Mouse (Mus musculus) brain, embryonic 14.5 days (tissue): ENCODE results near the gene Vipr1. TPM values are rescaled to one million over a fixed set of nuclear protein-coding genes. Genes with fewer than 3 reads are reported as not detected.

Experiments used
- DNase-seq: peaks from one replicate; pipeline ENCODE4 v3.0.0-alpha.2; 2011; ENCODE audit warnings: low read depth
- CTCF ChIP-seq: fragments of 200-500 bp; IDR thresholded peaks from 2 replicates; pipeline ENCODE4 v1.5.1; 2012; ENCODE audit warnings: inconsistent platforms, mild to moderate bottlenecking, moderate library complexity, borderline replicate concordance; ENCODE audit not compliant: insufficient read depth, insufficient read length; ENCODE audit errors: extremely low read depth
- POLR2A ChIP-seq: fragments of 200-500 bp; IDR thresholded peaks from 2 replicates; pipeline ENCODE4 v1.6.1; 2012; ENCODE audit warnings: mild to moderate bottlenecking, inconsistent platforms, borderline replicate concordance; ENCODE audit not compliant: poor library complexity, insufficient read depth, insufficient read length, severe bottlenecking; ENCODE audit errors: extremely low read depth
- polyA plus RNA-seq: library from polyadenylated mRNA; depleted of rRNA; stranded (reverse); fragments of >200 nt; gene quantifications from 2 replicates; pipeline ENCODE4 v1.2.3, GENCODE M21; 2012

Vipr1 gene
- polyA plus RNA-seq, 1 experiment = 0.38 TPM

GRCm38 (mm10) chr9:121667822-121668221 lies 25.3 kb downstream of the Vipr1 start:
- TF ChIP-seq CTCF = no peak
- no peak for TF ChIP-seq POLR2A
- no peak for DNase-seq

GRCm38 (mm10) chr9:121669348-121669791 lies 26.9 kb downstream of the Vipr1 start:
- TF ChIP-seq CTCF = peak; percentile 74
- no peak for TF ChIP-seq POLR2A
- DNase-seq = peak; percentile 71

- peak; percentile 73 for DNase-seq
These were observed 28.8 kb downstream of the Vipr1 start for GRCm38 (mm10) chr9:121671300-121671699.

GRCm38 (mm10) chr9:121672311-121672710 lies 29.8 kb downstream of the Vipr1 start:
- no peak for DNase-seq
- TF ChIP-seq CTCF (no peak), POLR2A (no peak)

More at GRCm38 (mm10) chr9:121671300-121671699, 28.8 kb downstream of the Vipr1 start:
- TF ChIP-seq POLR2A (no peak), CTCF (peak; percentile 69; the same call in 1 of the 2 replicates)

- no peak for DNase-seq
These were observed 31.2 kb downstream of the Vipr1 start for GRCm38 (mm10) chr9:121673716-121674115.

GRCm38 (mm10) chr9:121675011-121675410 lies 32.5 kb downstream of the Vipr1 start:
- no peak for DNase-seq
- no peak for TF ChIP-seq POLR2A
- TF ChIP-seq CTCF = no peak

More at GRCm38 (mm10) chr9:121673716-121674115, 31.2 kb downstream of the Vipr1 start:
- TF ChIP-seq POLR2A (no peak), CTCF (no peak)

- TF ChIP-seq POLR2A (no peak), CTCF (no peak)
- DNase-seq = no peak
These were observed 33.0 kb downstream of the Vipr1 start for GRCm38 (mm10) chr9:121675556-121675955.

GRCm38 (mm10) chr9:121677069-121677468 lies 34.6 kb downstream of the Vipr1 start:
- TF ChIP-seq CTCF (no peak), POLR2A (no peak)
- no peak for DNase-seq

GRCm38 (mm10) chr9:121677476-121677875 lies 35.0 kb downstream of the Vipr1 start:
- TF ChIP-seq POLR2A (no peak), CTCF (no peak)
- DNase-seq = no peak

GRCm38 (mm10) chr9:121679549-121679948 lies 37.0 kb downstream of the Vipr1 start:
- DNase-seq = peak; percentile 76
- TF ChIP-seq CTCF (peak; percentile 85), POLR2A (no peak)

- no peak for TF ChIP-seq POLR2A
- no peak for TF ChIP-seq CTCF
- DNase-seq = no peak
These were observed 38.7 kb downstream of the Vipr1 start for GRCm38 (mm10) chr9:121681191-121681590.

- no peak for DNase-seq
- TF ChIP-seq POLR2A = no peak
- no peak for TF ChIP-seq CTCF
These were observed 39.6 kb downstream of the Vipr1 start for GRCm38 (mm10) chr9:121682037-121682680.

GRCm38 (mm10) chr9:121684702-121685101 lies 42.2 kb downstream of the Vipr1 start:
- no peak for DNase-seq

GRCm38 (mm10) chr9:121690200-121690651 lies 47.7 kb downstream of the Vipr1 start:
- TF ChIP-seq CTCF = no peak
- TF ChIP-seq POLR2A = no peak
- peak; percentile 93 for DNase-seq

More at GRCm38 (mm10) chr9:121684702-121685101, 42.2 kb downstream of the Vipr1 start:
- no peak for TF ChIP-seq POLR2A
- TF ChIP-seq CTCF = no peak
